Mouse (Mus musculus) granulocyte monocyte progenitor cell, adult 5-6 weeks (primary cell): ENCODE measurements around the gene Usp2. TPM values are rescaled to one million over a fixed set of nuclear protein-coding genes. Genes with fewer than 3 reads are reported as not detected.

Experiments used
- ATAC-seq: replicated peaks from 2 replicates; pipeline ENCODE4 v1.8.0; 2016; ENCODE audit warnings: mild to moderate bottlenecking, moderate TSS enrichment, inconsistent platforms; ENCODE audit not compliant: poor library complexity, severe bottlenecking
- total RNA-seq, 2 experiments: library from RNA; stranded (forward) in 1 of 2; stranded (reverse) in 1 of 2; fragments of 200-712, 200-1000 nt in 1 of 2; fragments of >200 nt in 1 of 2; fragmentation: Nextera tagmentation in 1 of 2; gene quantifications; 2 replicates each; pipeline ENCODE4 v1.2.3; 2014 to 2017

The Usp2 gene
- total RNA-seq, 2 experiments from 2014 or later: 3.1 to 12.0 TPM

DNA sequence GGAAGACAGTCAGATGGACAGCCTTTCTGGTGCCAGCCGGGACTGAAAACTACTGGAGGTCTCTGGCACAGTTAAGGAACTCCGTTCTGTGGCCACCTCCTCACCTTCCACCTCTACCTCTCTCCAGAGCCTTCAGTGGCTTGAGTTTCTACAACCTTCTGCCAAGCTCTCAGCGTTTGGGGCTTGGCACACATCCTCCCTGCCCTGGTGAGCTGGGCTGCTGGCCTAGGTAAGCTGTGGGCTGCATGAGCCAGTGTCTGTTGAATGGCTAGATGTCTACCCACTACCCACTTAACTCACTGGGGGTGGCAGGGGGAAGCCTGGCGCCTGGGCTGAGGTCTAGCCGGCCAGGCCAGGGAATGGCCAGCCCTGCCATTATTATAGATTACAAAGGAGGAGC, 6.3 kb downstream of the Usp2 start:
- ATAC-seq: no peak

DNA sequence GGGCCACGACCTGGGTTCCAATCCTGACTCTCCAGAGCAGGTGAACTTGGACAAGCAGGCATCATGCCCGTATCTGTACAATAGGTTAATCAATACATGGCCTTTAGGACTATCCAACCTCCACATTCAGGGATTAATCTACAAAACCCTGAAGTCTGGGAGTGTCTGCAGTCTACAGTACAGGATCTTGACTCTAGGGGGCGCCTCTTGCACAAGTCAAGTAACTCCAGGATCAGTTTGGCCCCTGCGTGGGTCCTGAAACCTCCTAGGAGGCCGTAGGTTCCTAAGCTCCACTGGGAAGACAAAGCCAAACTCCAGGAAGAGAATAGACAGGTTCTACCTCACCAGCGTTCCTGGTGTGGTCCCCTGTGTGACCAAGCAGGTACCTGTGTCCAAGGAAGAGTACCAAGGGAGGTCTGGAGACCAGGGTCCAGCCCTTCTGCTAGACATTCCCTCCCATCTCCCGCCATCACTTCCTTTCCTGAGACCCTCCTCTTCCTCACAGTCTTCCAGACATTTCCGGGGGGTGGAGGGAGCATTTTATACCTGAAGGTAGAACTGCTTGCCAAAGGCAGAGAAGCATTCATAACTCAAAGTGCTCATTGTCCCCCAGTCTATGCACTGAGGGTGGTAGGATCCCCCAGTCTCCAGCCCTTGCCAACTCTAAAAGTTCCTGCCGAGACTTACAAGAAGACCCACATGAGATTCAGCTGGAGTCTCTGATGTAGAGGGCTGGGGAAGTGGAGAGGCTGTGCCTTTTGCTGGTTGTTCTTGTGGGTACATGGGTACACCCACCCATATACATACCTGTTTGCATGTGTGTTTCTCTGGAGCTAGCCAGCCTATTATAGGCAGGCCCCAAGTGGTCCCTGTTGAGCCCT, 7.8 kb downstream of the Usp2 start:
- ATAC-seq: peak; percentile 42

DNA sequence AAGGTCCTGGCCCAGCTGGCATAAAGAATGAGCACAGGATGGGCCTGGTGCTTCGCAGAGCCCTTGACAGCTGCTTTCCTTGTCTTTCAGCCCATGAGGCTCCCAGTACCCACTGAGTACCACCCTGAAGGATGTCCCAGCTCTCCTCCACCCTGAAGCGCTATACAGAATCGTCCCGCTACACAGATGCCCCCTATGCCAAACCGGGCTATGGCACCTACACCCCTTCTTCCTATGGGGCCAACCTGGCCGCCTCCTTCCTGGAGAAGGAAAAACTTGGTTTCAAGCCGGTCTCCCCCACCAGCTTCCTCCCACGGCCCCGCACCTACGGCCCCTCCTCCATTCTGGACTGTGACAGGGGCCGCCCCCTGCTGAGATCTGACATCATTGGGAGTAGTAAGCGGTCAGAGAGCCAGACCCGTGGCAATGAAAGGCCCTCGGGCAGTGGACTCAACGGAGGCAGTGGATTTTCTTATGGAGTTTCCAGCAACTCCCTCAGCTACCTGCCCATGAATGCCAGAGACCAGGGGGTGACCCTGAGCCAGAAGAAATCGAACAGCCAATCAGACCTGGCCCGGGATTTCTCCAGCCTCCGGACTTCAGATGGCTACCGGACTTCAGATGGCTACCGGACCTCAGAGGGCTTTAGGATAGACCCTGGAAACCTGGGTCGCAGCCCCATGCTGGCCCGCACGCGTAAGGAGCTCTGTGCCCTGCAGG, 8.6 kb downstream of the Usp2 start:
- ATAC-seq: no peak

DNA sequence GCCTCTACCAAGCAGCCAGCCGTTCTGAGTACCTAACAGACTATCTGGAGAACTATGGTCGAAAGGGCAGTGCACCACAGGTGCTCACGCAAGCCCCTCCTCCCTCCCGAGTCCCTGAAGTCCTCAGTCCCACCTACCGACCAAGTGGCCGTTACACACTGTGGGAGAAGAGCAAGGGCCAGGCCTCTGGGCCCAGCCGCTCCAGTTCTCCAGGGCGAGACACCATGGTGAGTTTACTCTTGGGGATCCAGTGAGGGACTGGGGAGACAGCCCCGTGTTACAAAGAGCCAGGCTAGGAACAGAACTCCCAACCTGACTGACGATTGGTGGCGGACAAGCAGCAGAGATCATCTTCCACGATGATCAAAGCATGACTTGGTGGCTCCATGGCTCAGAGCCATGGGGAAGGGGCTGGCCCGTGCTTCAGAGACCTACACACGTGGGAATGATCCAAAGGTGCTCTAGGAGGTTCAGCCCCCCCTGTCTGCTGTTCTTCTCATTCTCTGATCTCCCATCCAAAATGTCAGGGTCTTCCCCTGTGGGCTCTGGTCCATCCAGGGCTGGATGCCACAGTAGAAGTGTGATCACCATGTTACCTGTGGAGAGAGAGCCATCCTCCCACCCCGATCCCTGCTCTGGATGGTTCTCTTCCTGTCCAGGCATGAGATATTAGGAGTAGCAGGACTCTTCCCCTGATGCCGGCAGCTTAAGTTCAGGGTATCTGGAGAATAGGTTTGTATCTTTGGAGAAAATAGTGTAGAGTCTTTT, 9.4 kb downstream of the Usp2 start:
- no peak for ATAC-seq

DNA sequence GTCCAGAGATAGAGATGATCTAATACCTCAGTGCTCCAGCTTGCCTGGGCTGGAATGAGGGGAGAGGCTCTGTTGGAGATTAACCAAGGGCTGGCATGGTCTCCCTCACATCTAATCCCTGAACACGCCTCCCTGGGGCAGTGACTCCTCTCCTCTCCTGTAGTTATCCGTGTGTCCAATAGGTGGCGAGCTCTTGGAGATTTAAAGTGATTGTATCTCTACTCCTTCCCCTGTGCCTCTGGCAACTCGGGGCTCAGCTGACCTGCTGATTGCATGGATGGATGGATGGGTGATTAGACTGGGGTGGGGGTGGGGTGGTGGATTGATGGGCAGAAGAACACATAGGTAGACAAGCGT, 9.9 kb downstream of the Usp2 start:
- ATAC-seq: peak; percentile 58

DNA sequence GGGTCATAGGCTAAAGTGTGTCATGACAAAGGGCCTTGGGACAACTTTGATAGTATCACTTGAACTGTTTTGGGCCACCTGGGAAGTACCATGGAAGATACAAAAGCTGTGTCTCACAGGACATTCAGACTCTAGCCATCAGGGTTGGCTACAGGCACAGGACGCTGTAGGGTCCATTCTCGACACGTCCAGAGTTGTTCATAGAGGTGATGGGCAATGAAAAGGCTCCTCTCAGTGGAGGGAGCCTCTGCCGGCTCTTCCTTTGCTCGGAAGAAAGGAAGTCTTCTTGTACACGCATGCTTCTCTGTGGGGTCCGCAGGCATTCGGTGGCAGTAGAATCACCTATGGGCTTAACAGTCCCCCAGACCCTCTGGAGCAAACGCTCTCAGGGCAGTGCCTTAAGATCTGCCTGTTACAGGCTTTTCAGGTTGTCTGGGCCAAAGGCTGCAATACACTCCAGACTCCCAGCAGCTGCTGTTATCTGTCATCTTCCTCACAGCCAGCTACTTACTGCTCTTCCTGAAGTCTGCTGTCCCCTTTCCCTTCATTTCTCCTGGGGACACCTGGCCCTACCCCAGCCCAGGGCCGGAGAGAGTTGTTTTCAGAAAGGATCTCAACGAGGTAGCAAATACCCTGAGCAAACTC, 10.6 kb downstream of the Usp2 start:
- ATAC-seq: no peak

DNA sequence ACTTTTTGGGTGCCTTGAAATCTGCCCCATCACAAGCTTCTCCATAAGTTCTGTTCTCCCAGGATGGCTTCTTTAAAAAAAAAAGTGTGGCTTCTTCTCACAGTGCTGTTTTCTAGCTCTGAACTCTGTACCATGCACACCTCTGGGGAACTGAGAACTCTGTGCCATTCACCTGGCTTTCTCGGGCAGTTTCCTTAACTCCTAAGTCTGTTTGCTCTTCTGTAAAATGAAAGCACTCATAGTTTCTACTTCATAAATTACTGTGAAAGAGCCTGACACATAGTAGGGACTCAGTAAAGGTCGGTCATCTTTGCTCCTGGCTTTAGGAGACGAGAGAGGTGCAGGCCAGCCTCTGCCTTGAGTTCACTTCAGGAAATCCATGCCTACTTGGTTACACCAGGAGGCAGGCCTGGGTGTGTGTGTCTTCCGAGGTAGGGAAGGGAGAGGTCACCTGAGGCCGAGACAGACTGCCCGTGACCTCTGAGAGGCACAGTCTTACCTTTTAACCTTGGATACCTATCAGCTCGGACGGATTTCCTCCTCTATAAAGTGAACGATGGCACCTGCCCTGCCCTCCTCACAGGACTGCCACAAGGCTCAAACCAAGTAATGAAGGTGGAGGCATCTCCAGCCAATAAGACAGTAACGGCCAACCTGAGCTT, 11.4 kb downstream of the Usp2 start:
- no peak for ATAC-seq

DNA sequence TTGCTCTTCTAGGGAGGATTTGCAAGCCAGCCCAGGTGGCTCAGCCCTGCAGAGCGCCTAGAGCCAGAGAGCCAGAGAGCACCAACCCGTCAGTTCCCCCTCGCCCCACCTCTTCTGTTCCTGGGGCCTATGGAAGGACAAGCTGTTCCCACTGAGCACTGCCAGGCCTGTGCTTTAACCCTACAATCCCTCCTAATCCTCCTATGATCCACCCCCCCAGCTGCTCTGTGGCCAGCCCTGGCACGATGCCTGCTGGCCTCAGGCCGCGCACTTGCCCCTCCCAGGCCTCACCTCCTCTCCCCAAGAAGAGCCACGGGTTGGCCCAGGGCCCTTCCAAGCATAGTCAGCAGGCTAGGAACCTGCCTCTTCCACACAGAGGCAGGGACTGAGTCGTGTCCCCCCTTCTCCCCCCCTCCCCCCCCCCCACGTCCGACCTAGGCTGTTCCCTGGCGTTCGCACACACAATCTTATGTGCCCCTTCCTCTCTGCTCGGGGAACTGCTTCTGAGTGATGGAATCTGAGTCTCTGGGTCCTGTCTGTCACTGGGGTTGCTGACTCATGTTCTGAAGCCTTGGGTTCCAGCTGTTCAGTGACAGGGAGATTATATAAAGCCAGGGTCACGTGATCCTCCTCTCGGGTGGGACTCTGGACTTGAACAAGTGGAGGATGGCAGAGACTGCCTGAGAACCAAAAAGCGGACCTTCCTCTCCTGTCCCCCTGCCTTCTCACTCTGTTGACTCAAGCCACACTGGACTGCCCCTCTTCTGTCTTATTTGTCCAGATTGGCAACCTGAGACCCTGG, 12.3 kb downstream of the Usp2 start:
- no peak for ATAC-seq

DNA sequence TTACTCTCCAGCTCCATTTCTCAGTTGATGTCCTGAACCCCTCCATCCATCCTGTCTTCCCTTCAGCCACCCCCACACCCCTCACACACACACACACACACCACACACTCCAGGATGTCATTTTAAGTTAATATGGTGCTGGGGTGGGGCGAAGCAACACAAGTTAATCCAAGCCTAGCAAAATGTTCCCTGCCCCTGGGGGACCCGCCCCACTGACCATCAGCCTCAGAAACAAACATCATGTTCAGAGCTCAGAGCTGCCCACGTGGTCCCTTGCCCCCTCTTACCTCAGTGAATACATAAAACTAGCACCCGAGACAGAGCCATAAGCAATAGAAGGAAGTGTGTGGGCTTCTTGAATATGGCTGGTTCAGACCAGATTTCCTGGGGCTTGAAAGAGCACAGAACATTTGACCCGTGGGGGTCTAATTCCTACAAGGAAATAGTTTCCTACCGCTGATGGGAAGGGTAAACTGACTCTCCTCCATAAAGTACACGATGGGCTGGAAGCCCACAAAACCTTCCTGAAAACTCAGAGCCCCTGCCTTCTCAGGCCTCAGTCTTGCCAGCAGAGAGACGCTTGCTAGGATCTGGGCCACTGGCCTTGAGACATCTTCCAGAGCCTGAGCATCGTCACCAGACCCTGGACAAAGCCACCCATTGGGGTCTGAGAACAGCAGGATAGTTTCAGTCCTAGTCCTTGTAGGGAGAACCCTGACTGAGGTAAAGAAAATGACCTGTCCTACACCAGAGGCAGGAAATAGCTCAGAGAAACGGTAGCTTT, 13.4 kb downstream of the Usp2 start:
- ATAC-seq: no peak

DNA sequence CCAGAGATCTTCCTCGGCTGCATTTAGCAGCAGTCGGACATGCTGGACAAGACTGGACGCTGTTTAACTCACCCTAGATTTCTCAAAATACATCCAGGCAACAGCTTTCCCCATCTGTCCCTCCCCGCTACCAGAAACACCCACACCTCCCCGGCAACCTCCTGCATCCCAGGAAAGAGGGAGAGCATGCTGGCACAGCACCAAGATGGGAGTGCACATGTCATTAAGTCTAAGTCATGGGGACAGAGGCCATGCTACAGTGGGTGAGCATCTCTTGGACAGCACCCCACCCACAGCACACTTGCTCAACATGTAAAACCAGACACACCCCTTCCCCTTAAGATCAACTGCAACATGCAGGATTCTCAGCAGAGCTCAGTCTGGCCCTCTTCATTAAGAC, 14.1 kb downstream of the Usp2 start:
- peak; percentile 38 for ATAC-seq

DNA sequence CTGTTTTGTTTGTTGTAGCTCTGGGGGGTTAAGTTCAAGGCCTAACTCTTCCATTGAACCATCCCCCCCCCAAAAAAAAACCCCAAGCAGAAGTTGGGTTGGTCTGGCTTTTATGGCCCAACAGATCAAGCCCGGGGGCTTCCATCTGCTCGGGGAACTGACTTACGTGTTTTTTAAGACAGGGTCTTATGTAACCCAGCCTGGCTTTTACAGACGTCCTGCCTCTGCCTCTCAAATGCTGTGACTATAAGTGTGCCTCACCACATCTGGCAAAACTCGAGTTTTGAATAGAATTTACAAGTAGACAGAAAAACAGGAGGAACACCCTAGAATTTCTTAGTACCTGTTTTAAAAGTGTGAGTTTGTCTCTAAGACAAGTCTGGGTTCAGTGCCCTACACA, 14.8 kb downstream of the Usp2 start:
- ATAC-seq: no peak

DNA sequence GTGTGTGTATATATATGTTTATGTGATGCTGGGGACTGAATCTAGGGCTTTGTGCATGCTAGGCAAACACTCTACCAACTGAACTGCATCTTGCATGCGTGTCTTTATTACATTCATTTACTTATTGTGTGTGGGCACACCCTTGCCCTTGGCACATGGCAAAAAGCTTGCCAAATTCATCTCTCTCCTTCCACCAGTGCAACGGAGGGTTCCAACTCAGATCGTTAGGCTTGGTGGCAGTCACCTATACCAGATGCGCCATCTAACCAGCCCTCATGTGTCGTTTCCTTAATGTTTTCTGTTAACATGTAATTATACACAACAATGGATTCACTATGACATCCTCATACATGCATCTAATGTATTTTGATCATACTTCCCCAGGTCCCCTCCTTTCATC, 15.4 kb downstream of the Usp2 start:
- ATAC-seq: no peak

DNA sequence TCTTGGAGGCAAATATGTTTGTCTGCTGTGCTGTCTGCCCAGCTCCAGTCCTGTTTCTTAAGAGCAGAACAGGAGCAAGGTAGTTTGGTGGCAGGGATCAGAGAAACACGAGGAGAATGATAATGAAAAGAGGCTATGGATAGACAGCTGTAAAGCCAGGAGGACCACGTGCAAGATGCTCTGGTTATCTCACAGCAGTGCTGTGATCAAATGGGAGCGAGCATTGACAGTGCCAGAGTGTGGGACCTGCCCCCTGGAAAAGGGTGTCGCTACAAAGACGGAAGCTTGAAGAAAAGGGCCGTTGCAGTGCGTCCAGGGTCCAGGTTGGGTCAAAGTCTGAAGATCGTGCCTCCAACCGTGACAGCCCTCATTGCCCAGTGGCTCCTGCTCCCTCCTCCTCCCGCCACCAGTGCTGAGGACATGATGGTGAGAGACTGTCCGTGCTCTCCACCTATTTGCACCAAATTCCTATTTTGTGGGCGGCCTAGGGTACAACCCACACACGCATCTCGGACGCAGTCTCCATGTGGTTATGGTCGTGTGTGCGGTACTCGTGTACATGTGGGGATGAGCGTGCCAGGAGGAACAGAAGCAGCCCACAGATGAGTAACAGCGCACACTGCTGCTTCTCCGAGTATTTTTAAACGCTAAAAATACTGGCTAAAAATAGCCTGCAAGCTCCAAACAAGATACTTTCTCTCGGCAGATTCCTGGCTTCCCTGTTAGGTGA, 16.7 kb downstream of the Usp2 start:
- no peak for ATAC-seq

DNA sequence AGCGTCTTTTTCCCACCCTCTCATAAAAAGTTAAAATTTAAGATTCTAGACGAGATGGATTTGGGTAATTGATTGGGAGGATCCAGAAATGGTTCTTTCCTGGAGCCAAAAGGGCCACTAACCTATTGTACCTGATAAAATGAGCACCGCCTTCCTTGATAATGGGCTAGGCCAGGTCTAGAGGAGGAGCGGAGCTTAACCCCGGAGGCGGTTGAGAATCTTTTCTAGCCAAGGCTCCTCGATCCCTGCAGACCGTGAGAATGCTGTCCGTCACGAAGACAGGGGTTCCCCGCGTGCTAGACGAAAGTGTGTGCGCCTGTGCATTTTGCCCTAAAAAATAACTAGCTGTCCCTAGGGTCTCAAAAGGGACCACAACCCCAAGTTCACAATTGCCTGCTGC, 17.4 kb downstream of the Usp2 start:
- ATAC-seq: no peak

DNA sequence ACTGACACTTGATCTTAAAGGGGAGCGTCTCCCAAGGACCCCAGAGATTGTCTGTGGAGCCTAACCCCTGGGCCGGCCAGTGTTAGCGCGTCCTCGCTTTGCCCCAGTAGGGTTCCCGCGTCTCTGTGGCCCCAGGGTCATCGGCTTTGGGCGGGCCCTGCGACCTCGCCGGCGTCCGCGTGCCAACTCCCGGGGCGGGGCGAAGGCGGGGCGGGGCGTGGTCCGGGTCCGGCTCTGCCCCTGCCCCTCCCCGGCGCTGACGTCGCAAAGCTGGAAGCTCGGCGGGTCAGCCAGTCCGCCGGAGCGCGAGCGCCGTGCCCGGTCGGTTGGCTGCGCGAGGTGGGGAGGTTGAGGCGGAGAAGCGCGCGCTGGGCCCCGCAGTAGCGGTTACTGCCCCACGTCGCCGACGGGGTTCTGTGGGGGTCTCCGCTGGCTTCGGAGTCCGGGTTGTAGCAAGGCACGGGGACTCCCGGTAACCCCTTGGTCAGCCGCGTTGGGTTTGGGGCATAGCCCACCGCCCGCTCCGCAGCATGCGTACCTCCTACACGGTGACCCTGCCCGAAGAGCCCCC, 17.9 kb downstream of the Usp2 start:
- ATAC-seq: peak; percentile 51

DNA sequence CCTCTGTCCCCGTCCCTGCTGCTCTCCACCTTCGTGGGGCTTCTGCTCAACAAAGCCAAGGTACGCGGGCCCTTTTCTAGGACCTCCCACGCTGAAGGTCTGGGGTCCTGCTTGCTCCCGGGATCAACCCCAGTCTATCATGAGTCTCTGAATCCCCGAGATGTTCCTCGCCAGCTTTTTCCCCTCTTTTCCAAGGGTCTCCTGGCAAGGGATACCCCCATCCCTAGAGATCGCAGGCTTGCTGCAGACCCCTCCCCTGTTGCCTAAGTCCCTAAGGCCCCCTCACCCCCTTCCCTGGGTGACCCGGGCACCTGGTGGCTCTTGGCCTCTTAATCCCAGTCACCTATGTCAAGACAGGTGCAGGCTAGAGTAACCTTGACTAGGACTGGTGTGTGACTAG, 18.5 kb downstream of the Usp2 start:
- no peak for ATAC-seq
